Mouse (Mus musculus): ENCODE results near the gene 0610037L13Rik.

GRCm38 (mm10) chr4:107942741-107943140 lies 53.1 kb downstream of the 0610037L13Rik start:
- TF ChIP-seq CTCF (IDR thresholded peaks at IDR 0.05; ENCODE audit: insufficient read depth, low read depth, low read length): no peak
- no peak for TF ChIP-seq POLR2A (IDR thresholded peaks at IDR 0.05; ENCODE audit: insufficient read depth, low read depth, low read length)
